Mouse (Mus musculus) neural tube, embryonic 14.5 days (tissue): ENCODE data around the gene Fam53b. TPM values are rescaled to one million over a fixed set of nuclear protein-coding genes. Genes with fewer than 3 reads are reported as not detected.

ENCODE experiments used
- ATAC-seq: fragments of 200-750 bp; cut with Nextera tagmentation; 2 replicates; pipeline ENCODE4 v1.8.0; 2017; ENCODE audit warnings: low read depth, mild to moderate bottlenecking, moderate TSS enrichment, moderate library complexity
- H3K27ac ChIP-seq: fragments of 300-500 bp; sonication (generic); 2 replicates; pipeline ENCODE4 v1.5.1; 2014; ENCODE audit warnings: low read depth, mild to moderate bottlenecking, control low read depth, low read length, moderate library complexity, mixed read lengths
- H3K27me3 ChIP-seq: fragments of 300-500 bp; sonication (generic); 2 replicates; pipeline ENCODE4 v1.6.1; 2014; ENCODE audit warnings: low read length; ENCODE audit not compliant: control insufficient read depth, insufficient read depth
- H3K36me3 ChIP-seq: fragments of 300-500 bp; sonication (generic); 2 replicates; pipeline ENCODE4 v1.6.1; 2014; ENCODE audit warnings: low read length, mixed read lengths; ENCODE audit not compliant: control insufficient read depth, insufficient read depth
- H3K4me1 ChIP-seq: fragments of 300-500 bp; sonication (generic); 2 replicates; pipeline ENCODE4 v1.6.1; 2014; ENCODE audit warnings: low read length; ENCODE audit not compliant: control insufficient read depth, insufficient read depth
- H3K4me2 ChIP-seq: fragments of 300-500 bp; sonication (generic); 2 replicates; pipeline ENCODE4 v1.6.1; 2014; ENCODE audit warnings: mild to moderate bottlenecking, low read depth, low read length, control low read depth
- H3K4me3 ChIP-seq: fragments of 300-500 bp; sonication (generic); 2 replicates; pipeline ENCODE4 v1.5.1; 2014; ENCODE audit warnings: low read depth, low read length, control low read depth, mixed read lengths
- H3K9ac ChIP-seq: fragments of 300-500 bp; sonication (generic); replicated peaks from 2 replicates; pipeline ENCODE4 v1.6.1; 2014; ENCODE audit warnings: low read depth, mild to moderate bottlenecking, control low read depth, low read length, mixed read lengths
- H3K9me3 ChIP-seq: fragments of 300-500 bp; sonication (generic); 2 replicates; pipeline ENCODE4 v1.6.1; 2016; ENCODE audit warnings: low read length; ENCODE audit not compliant: control insufficient read depth
- WGBS: fragments of 180-500 bp; shearing (Covaris S2); extraction: QIAGEN DNeasy Blood & Tissue Kit; methylation state at CpG from one replicate; pipeline ENCODE4 v1.1.7; 2014; 5-methylcytosine and 5-hydroxymethylcytosine counted together
- polyA plus RNA-seq: library from polyadenylated mRNA; unstranded; fragments of >200 nt; fragmentation: Nextera tagmentation; extraction: Ambion mirVana; gene quantifications from 2 replicates; pipeline ENCODE4 v1.2.1, GENCODE M21; 2014

Gene Fam53b
- polyA plus RNA-seq, 1 experiment from 2014 or later, result 11.8 TPM

DNA sequence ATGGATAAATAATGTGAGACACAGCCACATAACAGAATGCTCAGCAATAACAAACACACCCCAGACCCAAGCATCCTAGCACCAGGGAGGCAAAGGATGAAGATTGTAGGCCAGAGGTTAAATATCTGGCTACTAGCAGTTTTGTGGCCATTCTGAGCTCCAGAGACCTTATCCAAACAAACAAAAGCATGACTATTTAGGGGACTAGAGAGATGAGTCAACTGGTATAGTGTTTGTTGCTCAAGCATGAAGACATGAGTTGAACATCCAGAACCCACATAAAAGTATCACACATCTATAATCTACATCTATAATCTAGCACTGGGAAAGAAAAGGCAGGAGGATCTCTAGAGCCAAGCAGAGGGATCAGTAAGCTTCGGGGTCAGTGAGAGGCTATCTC, 28.8 kb upstream of the Fam53b start:
- no peak for ATAC-seq
- no peak overlapping the region for H3K27ac ChIP-seq
- H3K4me1 ChIP-seq, result no peaks in the 10 kb centered on the region
- peaks cover 14% of the 10 kb centered on the region; the same call in 1 of the 2 replicates for H3K36me3 ChIP-seq
- no peak overlapping the region for H3K4me2 ChIP-seq
- 100% methylated on average over 1 of the region's 1 CpGs for WGBS
- no peak overlapping the region for H3K4me3 ChIP-seq
- no peaks in the 10 kb centered on the region for H3K27me3 ChIP-seq
- H3K9ac ChIP-seq, result no peak overlapping the region
- no peaks in the 10 kb centered on the region for H3K9me3 ChIP-seq

GRCm38 (mm10) chr7:132841287-132841686, 27.6 kb upstream of the Fam53b start:
- Histone ChIP-seq H3K4me1 (no peaks in the 10 kb centered on the region), H3K4me3 (no peak overlapping the region), H3K36me3 (peaks cover 13% of the 10 kb centered on the region; the same call in 1 of the 2 replicates), H3K9me3 (no peaks in the 10 kb centered on the region), H3K27ac (no peak overlapping the region), H3K4me2 (no peak overlapping the region), H3K27me3 (no peaks in the 10 kb centered on the region), H3K9ac (no peak overlapping the region)
- ATAC-seq, result no peak
- 82% methylated on average over 5 of the region's 5 CpGs for WGBS

- H3K4me3 ChIP-seq, result no peak overlapping the region
- no peaks in the 10 kb centered on the region for H3K4me1 ChIP-seq
- H3K27ac ChIP-seq, result no peak overlapping the region
- H3K9ac ChIP-seq, result no peak overlapping the region
- 54% methylated on average over 4 of the region's 4 CpGs for WGBS
- ATAC-seq, result no peak
- no peaks in the 10 kb centered on the region for H3K9me3 ChIP-seq
- H3K4me2 ChIP-seq, result no peak overlapping the region
- H3K36me3 ChIP-seq, result peaks cover 23% of the 10 kb centered on the region; the same call in 1 of the 2 replicates
- no peaks in the 10 kb centered on the region for H3K27me3 ChIP-seq
Observed at GRCm38 (mm10) chr7:132830955-132831354, 17.3 kb upstream of the Fam53b start.

DNA sequence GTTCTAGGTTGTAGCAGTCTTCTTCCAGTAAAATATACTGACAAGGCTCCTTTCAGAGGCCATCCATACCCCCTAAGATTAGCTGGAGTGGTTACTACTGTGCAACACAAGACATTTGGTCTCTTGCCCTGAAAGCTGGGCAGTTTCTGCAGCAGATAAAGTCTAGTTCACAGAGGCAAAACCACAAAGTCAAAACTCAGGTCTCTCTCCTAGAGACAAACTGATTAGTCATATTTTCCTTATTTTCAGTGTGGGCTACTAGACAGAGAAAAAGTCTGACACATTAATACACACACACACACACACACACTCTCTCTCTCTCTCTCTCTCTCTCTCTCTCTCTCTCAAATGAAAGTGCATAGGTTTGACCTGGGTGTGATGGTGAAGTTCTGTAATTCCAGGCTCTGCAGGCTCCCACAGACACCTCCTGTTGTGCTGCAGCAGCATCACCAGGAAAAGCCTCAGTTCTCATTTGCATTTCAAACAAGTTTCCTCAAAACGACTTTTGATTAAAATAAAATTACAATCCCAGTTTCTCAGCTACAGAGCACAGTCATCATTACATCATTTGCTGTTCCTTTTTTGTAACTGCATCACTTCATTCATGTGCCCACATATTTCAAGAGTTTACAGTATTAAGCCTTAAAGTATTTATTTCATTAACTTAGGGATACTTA, 10.8 kb upstream of the Fam53b start:
- Histone ChIP-seq H3K4me1 (no peaks in the 10 kb centered on the region), H3K27me3 (no peaks in the 10 kb centered on the region), H3K27ac (no peak overlapping the region), H3K9me3 (no peaks in the 10 kb centered on the region), H3K36me3 (peaks cover 20% of the 10 kb centered on the region; the same call in 1 of the 2 replicates), H3K9ac (no peak overlapping the region), H3K4me3 (no peak overlapping the region), H3K4me2 (no peak overlapping the region)
- WGBS, result 21% methylated on average over 1 of the region's 1 CpGs
- ATAC-seq, result no peak

DNA sequence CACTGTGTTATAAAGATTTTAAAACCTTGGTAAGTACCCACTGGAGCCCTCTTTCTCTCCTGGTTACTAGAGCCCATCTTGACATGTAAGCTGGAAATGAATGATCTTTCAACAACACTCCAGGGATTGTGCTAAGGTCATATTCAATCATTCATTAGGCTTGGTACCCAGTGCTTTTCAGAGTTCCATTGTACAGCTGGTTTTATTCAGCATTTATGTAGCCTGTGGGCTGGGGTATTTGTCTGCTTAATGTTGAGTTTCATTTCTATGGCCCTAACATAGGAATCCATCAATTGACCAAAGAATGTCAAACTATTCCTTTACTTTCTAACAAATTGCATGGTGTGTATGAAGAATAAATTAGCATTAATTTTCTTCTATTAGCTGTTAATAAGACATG, 10.1 kb upstream of the Fam53b start:
- Histone ChIP-seq H3K27ac (no peak overlapping the region), H3K4me1 (no peaks in the 10 kb centered on the region), H3K9me3 (no peaks in the 10 kb centered on the region), H3K36me3 (peaks cover 20% of the 10 kb centered on the region; the same call in 1 of the 2 replicates), H3K27me3 (no peaks in the 10 kb centered on the region), H3K9ac (no peak overlapping the region), H3K4me2 (no peak overlapping the region), H3K4me3 (no peak overlapping the region)
- no peak for ATAC-seq

GRCm38 (mm10) chr7:132820692-132821091, 7.0 kb upstream of the Fam53b start:
- Histone ChIP-seq H3K27me3 (no peaks in the 10 kb centered on the region), H3K9ac (no peak overlapping the region), H3K4me1 (no peaks in the 10 kb centered on the region), H3K36me3 (0 out of 2 replicates have a peak, but pooled peaks cover 5% of the 10 kb centered on the region), H3K9me3 (no peaks in the 10 kb centered on the region), H3K27ac (no peak overlapping the region), H3K4me2 (no peak overlapping the region), H3K4me3 (no peak overlapping the region)
- ATAC-seq, result no peak
- 65% methylated on average over 3 of the region's 3 CpGs for WGBS

- Histone ChIP-seq H3K27me3 (no peaks in the 10 kb centered on the region), H3K4me1 (peaks cover 5% of the 10 kb centered on the region), H3K36me3 (no peaks in the 10 kb centered on the region), H3K4me3 (no peak overlapping the region), H3K27ac (no peak overlapping the region), H3K9ac (no peak overlapping the region), H3K9me3 (no peaks in the 10 kb centered on the region), H3K4me2 (no peak overlapping the region)
- 62% methylated on average over 6 of the region's 6 CpGs for WGBS
- ATAC-seq, result no peak
Observed at GRCm38 (mm10) chr7:132817056-132817455, 3.4 kb upstream of the Fam53b start.

DNA sequence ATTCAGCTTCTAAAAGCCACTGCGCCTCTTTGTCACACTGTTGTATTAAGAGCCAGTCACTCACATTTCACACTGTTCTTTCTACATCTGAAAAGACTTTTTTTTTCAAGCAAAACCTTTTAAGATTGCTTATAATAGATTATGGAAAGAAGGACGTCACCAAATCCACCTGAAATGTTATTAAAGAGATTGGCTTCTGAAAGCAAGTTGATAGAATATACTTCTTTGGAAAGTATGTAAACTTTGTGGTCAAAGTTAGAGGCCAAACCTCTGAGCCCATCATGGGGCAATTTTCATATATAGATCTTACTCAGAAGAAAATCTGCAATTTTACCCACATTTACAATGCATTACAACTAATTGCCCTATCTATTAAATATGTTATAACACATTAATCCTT, 2.8 kb upstream of the Fam53b start:
- WGBS, result 60% methylated on average over 2 of the region's 2 CpGs
- H3K9me3 ChIP-seq, result no peaks in the 10 kb centered on the region
- no peak overlapping the region for H3K4me3 ChIP-seq
- no peaks in the 10 kb centered on the region for H3K27me3 ChIP-seq
- no peak overlapping the region for H3K27ac ChIP-seq
- no peak overlapping the region for H3K4me2 ChIP-seq
- no peak for ATAC-seq
- no peak overlapping the region for H3K9ac ChIP-seq
- no peaks in the 10 kb centered on the region for H3K36me3 ChIP-seq
- peaks cover 5% of the 10 kb centered on the region for H3K4me1 ChIP-seq

GRCm38 (mm10) chr7:132815081-132815480, 1.4 kb upstream of the Fam53b start:
- H3K4me3 ChIP-seq, result no peak overlapping the region
- H3K4me1 ChIP-seq, result peaks cover 11% of the 10 kb centered on the region
- no peak overlapping the region for H3K4me2 ChIP-seq
- H3K36me3 ChIP-seq, result no peaks in the 10 kb centered on the region
- H3K9me3 ChIP-seq, result no peaks in the 10 kb centered on the region
- H3K27ac ChIP-seq, result no peak overlapping the region
- WGBS, result 61% methylated on average over 5 of the region's 5 CpGs
- no peak overlapping the region for H3K9ac ChIP-seq
- H3K27me3 ChIP-seq, result no peaks in the 10 kb centered on the region
- ATAC-seq, result no peak
